Mouse (Mus musculus) bone marrow, adult 2 months (tissue): Measurements from ENCODE around the gene Col6a4.

Source experiments
- CTCF ChIP-seq: fragments of 200-500 bp; IDR thresholded peaks from 2 replicates; pipeline ENCODE4 v1.5.1; 2011; ENCODE audit warnings: low read length, control low read depth; ENCODE audit not compliant: control insufficient read depth, insufficient read depth
- POLR2A ChIP-seq: fragments of 200-500 bp; IDR thresholded peaks from 2 replicates; pipeline ENCODE4 v1.6.1; 2011; ENCODE audit warnings: low read depth, mild to moderate bottlenecking, control low read depth, low read length, borderline replicate concordance; ENCODE audit not compliant: control insufficient read depth

DNA sequence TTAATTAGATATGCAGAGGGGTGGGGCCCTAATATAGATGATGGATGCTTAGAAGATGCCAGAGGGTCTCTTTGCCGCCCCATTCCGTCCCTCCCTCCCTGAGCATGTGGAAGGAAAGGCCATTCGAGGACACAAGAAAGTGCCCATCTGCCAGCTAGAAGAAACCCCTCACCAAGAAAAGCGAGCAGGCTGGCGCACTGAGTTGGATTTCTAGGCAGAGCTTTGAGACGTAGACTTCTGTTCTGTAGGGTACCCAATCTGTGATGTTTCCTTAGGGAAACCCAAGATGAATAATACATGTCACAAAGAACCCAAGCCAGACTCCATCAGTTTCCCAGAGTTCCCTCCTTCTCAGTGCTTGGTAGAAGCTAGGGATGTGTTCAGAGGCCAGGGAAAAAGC is 107.1 kb downstream of the Col6a4 start:
- TF ChIP-seq CTCF (no peak), POLR2A (no peak)
